Comparison of ENCODE assay signal across 16 mouse cellular contexts in genomic region chr12:98444860-98445259, GRCm38 (mm10).
"Had no signal": no experiment of that assay in that cellular context is flagged by ENCODE, and none has a peak within 500 bp of the region (broad histone marks: within the 10 kb centered on the region; RNA-seq: fewer than 3 reads in every experiment).

No protein-coding gene starts in this region.

- DNase-seq: gastrocnemius, postnatal 10 days; gastrocnemius, postnatal 25 days; heart, adult 2 months; heart, postnatal 10 days; heart, postnatal 4 days; kidney, adult 18-20 months; kidney, adult 8-10 months; kidney, postnatal 10 days; kidney, postnatal 25 days; kidney, postnatal 4 days; left cerebral cortex, postnatal 4 days; liver, embryonic 13.5 days; liver, postnatal 0 days had no signal

- ATAC-seq: hindbrain, embryonic 16.5 days; intestine, embryonic 15.5 days; intestine, postnatal 0 days; liver, postnatal 0 days had no signal
